Mouse (Mus musculus) urinary bladder, postnatal 4 days (tissue): ENCODE data around the gene Shroom1.

Source experiments
- DNase-seq, 2 experiments: peaks; one replicate each; pipeline ENCODE4 v3.0.0; 2021 to 2022; ENCODE audit warnings: low spot score in 2 of 2

The Shroom1 gene

GRCm38 (mm10) chr11:53446183-53446582 is 10.8 kb upstream of the Shroom1 start:
- DNase-seq: no peak

- no peak for DNase-seq
These were observed 9.0 kb upstream of the Shroom1 start for GRCm38 (mm10) chr11:53447996-53448395.

- no peak for DNase-seq
These were observed 8.5 kb upstream of the Shroom1 start for GRCm38 (mm10) chr11:53448529-53448928.

- DNase-seq: no peak
These were observed 6.8 kb upstream of the Shroom1 start for GRCm38 (mm10) chr11:53450070-53450705.

GRCm38 (mm10) chr11:53451361-53451760 is 5.6 kb upstream of the Shroom1 start:
- DNase-seq: no peak

- DNase-seq: no peak
These were observed 4.6 kb upstream of the Shroom1 start for GRCm38 (mm10) chr11:53452396-53452795.

GRCm38 (mm10) chr11:53453031-53453430 is 4.0 kb upstream of the Shroom1 start:
- DNase-seq: no peak

GRCm38 (mm10) chr11:53457372-53457954 is 458 bp downstream of the Shroom1 start:
- peak in 1 of 2 experiments; percentile 22 for DNase-seq

GRCm38 (mm10) chr11:53458996-53459395 is 2.0 kb downstream of the Shroom1 start:
- DNase-seq: no peak

GRCm38 (mm10) chr11:53460192-53460591 is 3.2 kb downstream of the Shroom1 start:
- no peak for DNase-seq

- no peak for DNase-seq
These were observed 4.7 kb downstream of the Shroom1 start for GRCm38 (mm10) chr11:53461727-53462126.

GRCm38 (mm10) chr11:53463551-53464424 is 6.8 kb downstream of the Shroom1 start:
- no peak for DNase-seq

- peak; percentile 65 to 86 for DNase-seq
These were observed 9.4 kb downstream of the Shroom1 start for GRCm38 (mm10) chr11:53466231-53466971.

GRCm38 (mm10) chr11:53469294-53469967 is 12.4 kb downstream of the Shroom1 start:
- no peak for DNase-seq

GRCm38 (mm10) chr11:53469968-53470695 is 13.1 kb downstream of the Shroom1 start, which contains the start of gene Gm9837:
Gm9837 (minus strand) TSS chr11:53470479.
- peak; percentile 76 to 93 for DNase-seq

- no peak for DNase-seq
These were observed 15.7 kb downstream of the Shroom1 start for GRCm38 (mm10) chr11:53472709-53473108.

- DNase-seq: no peak
These were observed 18.6 kb downstream of the Shroom1 start for GRCm38 (mm10) chr11:53475620-53476019.

GRCm38 (mm10) chr11:53477833-53478232 is 20.8 kb downstream of the Shroom1 start:
- no peak for DNase-seq

GRCm38 (mm10) chr11:53478383-53479170 is 21.6 kb downstream of the Shroom1 start:
- no peak for DNase-seq
